Mouse (Mus musculus): ENCODE measurements around the gene Olfr224. TPM values are rescaled to one million over a fixed set of nuclear protein-coding genes. Genes with fewer than 3 reads are reported as not detected.

Olfr224 gene
- polyA plus RNA-seq, 1 experiment = not detected

Other genes starting within 250 kb of the Olfr224 start
- gene Zfp672, start 240.2 kb downstream of the Olfr224 start, polyA plus RNA-seq (2012; rRNA removed) = 17.5 and 23.3 TPM in 2 replicates
- 16.0 and 16.3 TPM in 2 replicates for gene Sh3bp5l, start 239.8 kb downstream of the Olfr224 start, polyA plus RNA-seq (2012; rRNA removed)
- gene Lypd8, start 191.5 kb downstream of the Olfr224 start, polyA plus RNA-seq (2012; rRNA removed) = 0.35 and 0.41 TPM in 2 replicates
- 0.08 TPM in 1 of 2 replicates, not detected in the other for gene 1810065E05Rik, start 149.4 kb downstream of the Olfr224 start, polyA plus RNA-seq (2012; rRNA removed)
- gene Gm12253, start 138.0 kb downstream of the Olfr224 start, polyA plus RNA-seq (2012; rRNA removed) = 0.08 and 0.11 TPM in 2 replicates
- not detected in 2 replicates for gene Lypd9, start 117.6 kb downstream of the Olfr224 start, polyA plus RNA-seq (2012; rRNA removed)
- gene Olfr30, start 108.3 kb downstream of the Olfr224 start, polyA plus RNA-seq (2012; rRNA removed) = not detected in 2 replicates
- gene Olfr332, start 78.0 kb downstream of the Olfr224 start, polyA plus RNA-seq (2012; rRNA removed) = not detected in 2 replicates
- not detected in 2 replicates for gene Olfr331, start 68.0 kb downstream of the Olfr224 start, polyA plus RNA-seq (2012; rRNA removed)
- gene Olfr330, start 35.7 kb downstream of the Olfr224 start, polyA plus RNA-seq (2012; rRNA removed) = not detected in 2 replicates
- 0.12 TPM in 1 of 2 replicates, not detected in the other for gene Olfr329-ps, start 24.1 kb downstream of the Olfr224 start, polyA plus RNA-seq (2012; rRNA removed)
- gene Olfr328, start 14.9 kb downstream of the Olfr224 start, polyA plus RNA-seq (2012; rRNA removed) = 0.08 TPM in 1 of 2 replicates, not detected in the other
- not detected in 2 replicates for gene Olfr325, start 7.2 kb upstream of the Olfr224 start, polyA plus RNA-seq (2012; rRNA removed)
- not detected in 2 replicates for gene Olfr324, start 24.6 kb upstream of the Olfr224 start, polyA plus RNA-seq (2012; rRNA removed)
- gene 2210407C18Rik, start 45.5 kb upstream of the Olfr224 start, polyA plus RNA-seq (2012; rRNA removed) = not detected in 2 replicates
- not detected in 2 replicates for gene Olfr323, start 59.9 kb upstream of the Olfr224 start, polyA plus RNA-seq (2012; rRNA removed)
- 4.6 and 8.9 TPM in 2 replicates for gene Trim58, start 69.9 kb upstream of the Olfr224 start, polyA plus RNA-seq (2012; rRNA removed)
- gene Olfr322, start 88.2 kb upstream of the Olfr224 start, polyA plus RNA-seq (2012; rRNA removed) = 0.21 TPM in 1 of 2 replicates, not detected in the other
- not detected in 2 replicates for gene Olfr320, start 110.5 kb upstream of the Olfr224 start, polyA plus RNA-seq (2012; rRNA removed)
- not detected in 2 replicates for gene Olfr319, start 128.6 kb upstream of the Olfr224 start, polyA plus RNA-seq (2012; rRNA removed)
- not detected in 2 replicates for gene Olfr318, start 153.5 kb upstream of the Olfr224 start, polyA plus RNA-seq (2012; rRNA removed)
- not detected in 2 replicates for gene Olfr317, start 168.7 kb upstream of the Olfr224 start, polyA plus RNA-seq (2012; rRNA removed)
- gene Olfr316, start 182.2 kb upstream of the Olfr224 start, polyA plus RNA-seq (2012; rRNA removed) = not detected in 2 replicates
- gene Olfr315, start 202.6 kb upstream of the Olfr224 start, polyA plus RNA-seq (2012; rRNA removed) = not detected in 2 replicates
- not detected in 2 replicates for gene Olfr314, start 212.4 kb upstream of the Olfr224 start, polyA plus RNA-seq (2012; rRNA removed)
- gene Fam183b, start 231.4 kb upstream of the Olfr224 start, polyA plus RNA-seq (2012; rRNA removed) = not detected in 2 replicates
- not detected in 2 replicates for gene Olfr313, start 244.4 kb upstream of the Olfr224 start, polyA plus RNA-seq (2012; rRNA removed)